Mouse (Mus musculus) liver, embryonic 14.5 days (tissue): ENCODE measurements around the gene Rnf135.

Source experiments
- CTCF ChIP-seq: IDR thresholded peaks from 2 replicates; pipeline ENCODE4 v1.5.1; 2016; ENCODE audit warnings: antibody characterized with exemption, low read depth, control low read depth
- EP300 ChIP-seq: IDR thresholded peaks from 2 replicates; pipeline ENCODE4 v1.6.1; 2016; ENCODE audit warnings: antibody characterized with exemption, low read depth

- no peak for TF ChIP-seq CTCF
- TF ChIP-seq EP300, result no peak
Measured at GRCm38 (mm10) chr11:80141825-80142521, 41.7 kb upstream of the Rnf135 start, which contains the start of gene Tefm.
